Mouse (Mus musculus): Measurements from ENCODE around the gene March9.

GRCm38 (mm10) chr10:127073981-127074380, 14.0 kb upstream of the March9 start:
- TF ChIP-seq EP300 (IDR thresholded peaks at IDR 0.05; ENCODE audit: low read depth) = no peak
- TF ChIP-seq CTCF (IDR thresholded peaks at IDR 0.05; ENCODE audit: low read depth) = no peak

Data from liver, postnatal 0 days (tissue).